10 mouse cellular contexts compared by ENCODE assay signal in genomic region chr10:74990584-74991322, GRCm38 (mm10). TPM values are rescaled to one million over a fixed set of nuclear protein-coding genes. Genes with fewer than 3 reads are reported as not detected.
A peak's percentile ranks its signal among the peaks of the same experiment; 100 is the strongest.
DNase-seq lines count a peak whose midpoint lies in the region; ATAC-seq and TF ChIP-seq lines count a peak whose summit lies in the region.
"Had no signal": no experiment of that assay in that cellular context is flagged by ENCODE, and none has a peak within 500 bp of the region (broad histone marks: within the 10 kb centered on the region; RNA-seq: fewer than 3 reads in every experiment).

No protein-coding gene starts in this region.

- no peak for TF ChIP-seq CTCF in E14TG2a.4 (conservative IDR thresholded peaks at IDR 0.05; ENCODE audit: low read length)
- TF ChIP-seq CTCF in lung, adult 2 months (IDR thresholded peaks at IDR 0.05; ENCODE audit: insufficient read depth, low read length), result no peak

- H3K4me2 ChIP-seq in heart, embryonic 15.5 days, result peak overlapping the region; percentile 39
- H3K4me2 ChIP-seq: liver, embryonic 15.5 days had no signal

- H3K9me3 ChIP-seq in heart, embryonic 15.5 days (replicated peaks), result no peaks in the 10 kb centered on the region
- no peaks in the 10 kb centered on the region for H3K9me3 ChIP-seq in E14TG2a.4 (ENCODE audit: low read length)
- H3K9me3 ChIP-seq in forebrain, embryonic 10.5 days, result no peaks in the 10 kb centered on the region; the same call in 1 of the 2 replicates
- H3K9me3 ChIP-seq: liver, embryonic 15.5 days had no signal

- TF ChIP-seq POLR2A in lung, adult 2 months (IDR thresholded peaks at IDR 0.05; ENCODE audit: borderline replicate concordance, extremely low read depth, low read depth, low read length), result no peak

- no peak overlapping the region for H3K27ac ChIP-seq in heart, embryonic 15.5 days
- H3K27ac ChIP-seq in forebrain, embryonic 10.5 days, result no peak overlapping the region
- H3K27ac ChIP-seq: liver, embryonic 15.5 days had no signal

- H3K27me3 ChIP-seq in heart, embryonic 15.5 days, result peaks cover 40% of the 10 kb centered on the region
- peaks cover 53% of the 10 kb centered on the region for H3K27me3 ChIP-seq in E14TG2a.4 (ENCODE audit: insufficient read depth, low read length)
- peaks cover 36% of the 10 kb centered on the region for H3K27me3 ChIP-seq in forebrain, embryonic 10.5 days (ENCODE audit: poor library complexity, severe bottlenecking)

- no peaks in the 10 kb centered on the region for H3K36me3 ChIP-seq in heart, embryonic 15.5 days
- peaks cover 12% of the 10 kb centered on the region for H3K36me3 ChIP-seq in E14TG2a.4 (ENCODE audit: insufficient read depth, low read length)
- peaks cover 30% of the 10 kb centered on the region for H3K36me3 ChIP-seq in forebrain, embryonic 10.5 days (replicated peaks)
- H3K36me3 ChIP-seq: liver, embryonic 15.5 days had no signal

- no peak for DNase-seq in heart, postnatal 4 days
- DNase-seq in embryo, embryonic 11 days, result peak; percentile 28
- DNase-seq in lung, adult 2 months, result peak; percentile 39
- no peak for DNase-seq in forebrain, embryonic 10.5 days (ENCODE audit: extremely low spot score, low spot score)
- DNase-seq in layer of hippocampus, adult 8-10 months (ENCODE audit: low spot score in 2 of 2), result no peak

- ATAC-seq in heart, embryonic 15.5 days (replicated peaks; ENCODE audit: insufficient number of reproducible peaks, insufficient read depth, low FRiP score, low read depth), result no peak
- ATAC-seq in megakaryocyte-erythroid progenitor cell, adult 5-6 weeks (replicated peaks; ENCODE audit: low FRiP score, low TSS enrichment, poor library complexity, severe bottlenecking), result no peak

- no peak overlapping the region for H3K9ac ChIP-seq in heart, embryonic 15.5 days
- H3K9ac ChIP-seq: liver, embryonic 15.5 days had no signal

- 45% methylated on average over 26 of the region's 26 CpGs for WGBS in heart, embryonic 15.5 days
- 48% methylated on average over 26 of the region's 26 CpGs for WGBS in lung, adult 2 months
- WGBS in forebrain, embryonic 10.5 days, result 57% methylated on average over 26 of the region's 26 CpGs

- H3K4me1 ChIP-seq in heart, embryonic 15.5 days (replicated peaks), result peaks cover 24% of the 10 kb centered on the region
- H3K4me1 ChIP-seq in E14TG2a.4 (replicated peaks; ENCODE audit: low read depth, low read length), result peaks cover 28% of the 10 kb centered on the region
- no peaks in the 10 kb centered on the region for H3K4me1 ChIP-seq in lung, adult 2 months (ENCODE audit: control insufficient read depth, insufficient read depth, low read length)
- peaks cover 36% of the 10 kb centered on the region for H3K4me1 ChIP-seq in forebrain, embryonic 10.5 days

- 0 out of 2 replicates have a peak overlapping the region, but pooled peaks have one; percentile 10 for H3K4me3 ChIP-seq in heart, embryonic 15.5 days
- peak overlapping the region; percentile 68 for H3K4me3 ChIP-seq in E14TG2a.4 (replicated peaks; ENCODE audit: low read length)
- no peak overlapping the region for H3K4me3 ChIP-seq in lung, adult 2 months (replicated peaks; ENCODE audit: extremely low read depth, low read depth, low read length)
- H3K4me3 ChIP-seq in forebrain, embryonic 10.5 days, result no peak overlapping the region
- H3K4me3 ChIP-seq: liver, embryonic 15.5 days had no signal

RNA-seq across cellular contexts. Expression of gene Gnaz, which starts 23.8 kb away (rescaled TPM):
- polyA plus RNA-seq in heart, embryonic 15.5 days (2015; fragmentation: Nextera tagmentation; extraction: Ambion mirVana), result 1.2 and 1.7 TPM in 2 replicates
- 1 to 10 TPM in 1 of 2 experiments, under 1 TPM in 1; 0.83 to 1.4 TPM for total RNA-seq in heart, postnatal 4 days (2021)
- 3.0 and 4.6 TPM in 2 replicates for polyA plus RNA-seq in lung, adult 2 months (2012; rRNA removed)
- total RNA-seq in megakaryocyte-erythroid progenitor cell, adult 5-6 weeks (2014; fragmentation: Nextera tagmentation), result 0.96 TPM in 1 of 2 replicates, not detected in the other
- 2.1 TPM in 1 of 2 replicates, not detected in the other for total RNA-seq in megakaryocyte-erythroid progenitor cell, adult 5-6 weeks (2017)
- polyA plus RNA-seq in forebrain, embryonic 10.5 days (2016; fragmentation: Nextera tagmentation; extraction: Ambion mirVana), result 5.2 and 5.9 TPM in 2 replicates
- total RNA-seq in layer of hippocampus, adult 8-10 months (2022), result 100 to 1,000 TPM in 2 of 4 experiments, 10 to 100 TPM in 2; 88.3 to 111 (median 102) TPM

RNA-seq across cellular contexts. Expression of gene Rsph14, which starts 41.6 kb away (rescaled TPM):
- 0.20 TPM in 1 of 2 replicates, not detected in the other for polyA plus RNA-seq in heart, embryonic 15.5 days (2015; fragmentation: Nextera tagmentation; extraction: Ambion mirVana)
- total RNA-seq in heart, postnatal 4 days (2021), result not detected
- 3.3 and 6.1 TPM in 2 replicates for polyA plus RNA-seq in lung, adult 2 months (2012; rRNA removed)
- not detected in 2 replicates for total RNA-seq in megakaryocyte-erythroid progenitor cell, adult 5-6 weeks (2014; fragmentation: Nextera tagmentation)
- total RNA-seq in megakaryocyte-erythroid progenitor cell, adult 5-6 weeks (2017), result not detected in 2 replicates
- not detected in 2 replicates for polyA plus RNA-seq in forebrain, embryonic 10.5 days (2016; fragmentation: Nextera tagmentation; extraction: Ambion mirVana)
- 1 to 10 TPM in 1 of 4 experiments, under 1 TPM in 2, not detected in 1; 0.31 to 1.4 (median 0.75) TPM for total RNA-seq in layer of hippocampus, adult 8-10 months (2022)
- total RNA-seq: CH12.LX had no signal
- polyA plus RNA-seq: liver, embryonic 15.5 days had no signal

RNA-seq across cellular contexts. Expression of gene Rab36, which starts 46.1 kb away (rescaled TPM):
- polyA plus RNA-seq in heart, embryonic 15.5 days (2015; fragmentation: Nextera tagmentation; extraction: Ambion mirVana), result 2.2 and 4.1 TPM in 2 replicates
- total RNA-seq in heart, postnatal 4 days (2021), result 1 to 10 TPM; 1.7 to 1.8 TPM
- polyA plus RNA-seq in lung, adult 2 months (2012; rRNA removed), result 13.4 and 19.3 TPM in 2 replicates
- total RNA-seq in megakaryocyte-erythroid progenitor cell, adult 5-6 weeks (2014; fragmentation: Nextera tagmentation), result not detected in 2 replicates
- total RNA-seq in megakaryocyte-erythroid progenitor cell, adult 5-6 weeks (2017), result not detected in 2 replicates
- polyA plus RNA-seq in forebrain, embryonic 10.5 days (2016; fragmentation: Nextera tagmentation; extraction: Ambion mirVana), result 10.9 and 12.7 TPM in 2 replicates
- 10 to 100 TPM; 30.0 to 35.7 (median 33.2) TPM for total RNA-seq in layer of hippocampus, adult 8-10 months (2022)

Comparison
In these comparisons a context has a peak if more than half of its experiments do, and no peak if none do; other contexts are left out.
1. H3K4me3 ChIP-seq: peak in heart, embryonic 15.5 days (single experiment) and E14TG2a.4 (single experiment); none in lung, adult 2 months (single experiment) and forebrain, embryonic 10.5 days (single experiment).
2. DNase-seq: peak in embryo, embryonic 11 days (single experiment) and lung, adult 2 months (single experiment); none in heart, postnatal 4 days (single experiment), forebrain, embryonic 10.5 days (single experiment) and layer of hippocampus, adult 8-10 months (0 of 2).
3. RNA of gene Gnaz, which starts 23.8 kb away (total RNA-seq): 88.3 to 111 TPM in layer of hippocampus, adult 8-10 months; 0.83 to 1.4 TPM in heart, postnatal 4 days and 0.96 to 2.1 TPM in megakaryocyte-erythroid progenitor cell, adult 5-6 weeks; every median in the first group is over 10 times any median in the second.
4. RNA of gene Rab36, which starts 46.1 kb away (total RNA-seq): 30.0 to 35.7 TPM in layer of hippocampus, adult 8-10 months; 1.7 to 1.8 TPM in heart, postnatal 4 days and not detected in megakaryocyte-erythroid progenitor cell, adult 5-6 weeks; every median in the first group is over 10 times any median in the second.